Mouse (Mus musculus) myocyte (in vitro differentiated cells): ENCODE measurements around the gene Mrpl40. TPM values are rescaled to one million over a fixed set of nuclear protein-coding genes. Genes with fewer than 3 reads are reported as not detected.
"Not testable (repeated sequence)": the region's sequence is repeated elsewhere in the genome, so short reads cannot be mapped to it uniquely, and the experiment has no call there.

Source experiments
- H3K27me3 ChIP-seq: one replicate; pipeline ENCODE4 v1.6.1; 2011; ENCODE audit not compliant: control insufficient read depth, insufficient read depth, insufficient read length
- H3K36me3 ChIP-seq: one replicate; pipeline ENCODE4 v1.6.1; 2011; ENCODE audit not compliant: control insufficient read depth, insufficient read depth
- H3K4me2 ChIP-seq: one replicate; pipeline ENCODE4 v1.6.1; 2011; ENCODE audit warnings: low read depth, control low read depth
- H3K4me3 ChIP-seq: one replicate; pipeline ENCODE4 v1.5.1; 2011; ENCODE audit warnings: mild to moderate bottlenecking, control low read depth, moderate library complexity
- H3K79me2 ChIP-seq: one replicate; pipeline ENCODE4 v1.6.1; 2011; ENCODE audit not compliant: control insufficient read depth, insufficient read depth
- H3ac ChIP-seq: one replicate; pipeline ENCODE4 v1.6.1; 2011; ENCODE audit not compliant: control insufficient read depth, insufficient read length
- CEBPB ChIP-seq: IDR thresholded peaks from 2 replicates; pipeline ENCODE4 v1.6.1; 2011; ENCODE audit warnings: mild to moderate bottlenecking, moderate library complexity; ENCODE audit not compliant: poor library complexity, insufficient read depth, severe bottlenecking
- E2F4 ChIP-seq: IDR thresholded peaks from one replicate; pipeline ENCODE4 v1.6.1; 2011; ENCODE audit warnings: mild to moderate bottlenecking, control low read depth, moderate library complexity; ENCODE audit not compliant: insufficient read depth
- MAX ChIP-seq: IDR thresholded peaks from one replicate; pipeline ENCODE4 v1.6.1; 2011; ENCODE audit warnings: low read depth, mild to moderate bottlenecking, control low read depth
- MYOD1 ChIP-seq, 3 experiments: IDR thresholded peaks; one replicate each; pipeline ENCODE4 v1.6.1; 2011; ENCODE audit warnings: control low read depth in 2 of 3, low read depth in 2 of 3, mild to moderate bottlenecking in 2 of 3, moderate library complexity in 1 of 3; ENCODE audit not compliant: insufficient read length in 2 of 3, control insufficient read depth in 1 of 3
- MYOG ChIP-seq, 3 experiments: IDR thresholded peaks; one replicate each; pipeline ENCODE4 v1.6.1; 2011; ENCODE audit warnings: control low read depth in 2 of 3, low read depth in 2 of 3, mild to moderate bottlenecking in 2 of 3; ENCODE audit not compliant: insufficient read length in 2 of 3, control insufficient read depth in 1 of 3, insufficient read depth in 1 of 3
- POLR2A ChIP-seq: IDR thresholded peaks from one replicate; pipeline ENCODE4 v1.6.1; 2011; ENCODE audit warnings: low read depth, mild to moderate bottlenecking, control low read depth, moderate library complexity; ENCODE audit not compliant: insufficient read length
- POLR2AphosphoS2 ChIP-seq: IDR thresholded peaks from one replicate; pipeline ENCODE4 v1.6.1; 2011; ENCODE audit warnings: low read depth, control low read depth; ENCODE audit not compliant: insufficient read length
- REST ChIP-seq: IDR thresholded peaks from one replicate; pipeline ENCODE4 v1.6.1; 2011; ENCODE audit warnings: mild to moderate bottlenecking, control low read depth, moderate library complexity; ENCODE audit not compliant: insufficient read depth, insufficient read length
- SRF ChIP-seq: IDR thresholded peaks from one replicate; pipeline ENCODE4 v1.6.1; 2011; ENCODE audit warnings: low read depth; ENCODE audit not compliant: control insufficient read depth, insufficient read length
- TCF12 ChIP-seq: IDR thresholded peaks from one replicate; pipeline ENCODE4 v1.6.1; 2011; ENCODE audit warnings: mild to moderate bottlenecking, control low read depth; ENCODE audit not compliant: poor library complexity, insufficient read depth, severe bottlenecking
- TCF3 ChIP-seq: IDR thresholded peaks from one replicate; pipeline ENCODE4 v1.6.1; 2011; ENCODE audit warnings: low read depth, control low read depth; ENCODE audit not compliant: insufficient read length
- USF1 ChIP-seq: IDR thresholded peaks from one replicate; pipeline ENCODE4 v1.6.1; 2011; ENCODE audit warnings: low read depth, mild to moderate bottlenecking, control low read depth, moderate library complexity
- polyA plus RNA-seq: library from polyadenylated mRNA; unstranded; fragments of >200 nt; fragmentation: generic; extraction: Trizol; gene quantifications from one replicate; pipeline ENCODE4 v1.2.1, GENCODE M21; 2012; ENCODE audit warnings: missing spikeins

Mrpl40 gene
- polyA plus RNA-seq, 1 experiment, result 42.8 TPM

- TF ChIP-seq TCF3 (no peak), MYOD1 (IDR thresholded peaks at IDR 0.05; ENCODE audit: control insufficient read depth in 1 of 3, insufficient read length in 2 of 3, low read depth in 2 of 3) (no peak), MAX (no peak), E2F4 (no peak), MYOG (IDR thresholded peaks at IDR 0.05; ENCODE audit: control insufficient read depth in 1 of 3, insufficient read depth in 1 of 3, insufficient read length in 2 of 3, low read depth in 2 of 3) (no peak)
- H3K79me2 ChIP-seq, result peaks cover 35% of the 10 kb centered on the region
Measured at GRCm38 (mm10) chr16:18876091-18876441, 596 bp downstream of the Mrpl40 start.

DNA sequence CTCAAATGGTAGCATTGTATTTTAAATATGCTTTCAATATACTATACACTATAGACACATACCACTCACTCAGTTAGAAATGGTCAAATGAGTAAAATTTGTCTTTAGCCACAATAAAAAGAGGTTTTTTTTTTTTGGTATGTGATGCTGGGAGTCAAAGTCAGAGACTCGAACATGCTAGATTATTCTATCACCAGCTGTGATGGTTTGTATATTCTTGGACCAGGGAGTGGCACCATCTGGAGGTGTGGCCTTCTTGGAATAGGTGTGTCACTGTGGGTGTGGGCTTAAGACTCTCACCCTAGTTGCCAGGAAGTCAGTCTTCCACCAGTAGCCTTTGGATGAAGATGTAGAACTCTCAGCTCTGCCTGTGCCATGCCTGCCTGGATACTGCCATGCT, 6.2 kb downstream of the Mrpl40 start:
- not testable (repeated sequence) for H3K79me2 ChIP-seq, H3K27me3 ChIP-seq, H3K4me2 ChIP-seq, H3K4me3 ChIP-seq, H3ac ChIP-seq
- H3K36me3 ChIP-seq, result peaks cover 15% of the 10 kb centered on the region

More at GRCm38 (mm10) chr16:18876091-18876441, 596 bp downstream of the Mrpl40 start:
- H3K36me3 ChIP-seq, result peaks cover 14% of the 10 kb centered on the region
- peak overlapping the region; percentile 59 for H3ac ChIP-seq
- peak overlapping the region; percentile 88 for H3K4me3 ChIP-seq
- no peaks in the 10 kb centered on the region for H3K27me3 ChIP-seq
- peak overlapping the region; percentile 92 for H3K4me2 ChIP-seq

GRCm38 (mm10) chr16:18860186-18860585, 16.5 kb downstream of the Mrpl40 start:
- Histone ChIP-seq H3K27me3 (no peaks in the 10 kb centered on the region), H3K4me2 (no peak overlapping the region), H3K4me3 (no peak overlapping the region), H3K79me2 (no peaks in the 10 kb centered on the region), H3K36me3 (no peaks in the 10 kb centered on the region), H3ac (no peak overlapping the region)
- no peak for TF ChIP-seq TCF12
- no peak for TF ChIP-seq CEBPB
- TF ChIP-seq USF1, result no peak
- TF ChIP-seq POLR2A, result no peak
- no peak for TF ChIP-seq MAX
- TF ChIP-seq TCF3, result no peak
- TF ChIP-seq SRF, result no peak
- no peak for TF ChIP-seq E2F4
- no peak for TF ChIP-seq POLR2AphosphoS2
- no peak for TF ChIP-seq REST
- TF ChIP-seq MYOD1 (IDR thresholded peaks at IDR 0.05; ENCODE audit: control insufficient read depth in 1 of 3, insufficient read length in 2 of 3, low read depth in 2 of 3), result no peak

DNA sequence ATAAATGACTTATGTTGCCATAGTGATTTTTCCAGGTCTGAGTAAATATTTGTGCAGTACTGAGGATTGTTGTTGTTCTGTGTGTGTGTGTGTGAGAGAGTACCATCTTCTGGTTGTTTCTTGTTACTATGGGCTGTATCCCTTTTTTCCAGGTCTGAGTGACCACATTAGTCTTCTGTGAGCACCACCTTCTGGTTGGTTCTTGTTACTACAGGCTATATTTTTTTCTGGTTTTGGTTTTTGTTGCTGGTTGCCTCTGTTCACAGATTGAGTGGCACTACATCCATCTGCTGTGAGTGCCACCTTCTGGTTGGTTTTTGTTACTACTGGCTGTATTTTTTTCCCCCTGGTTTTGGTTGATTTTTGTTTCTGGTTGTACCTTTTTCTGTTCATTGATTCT, 18.1 kb downstream of the Mrpl40 start:
- no peaks in the 10 kb centered on the region for H3K27me3 ChIP-seq
- H3ac ChIP-seq, result no peak overlapping the region
- no peak overlapping the region for H3K4me2 ChIP-seq
- TF ChIP-seq POLR2AphosphoS2, result no peak
- no peak for TF ChIP-seq TCF3
- TF ChIP-seq TCF12, result no peak
- no peak for TF ChIP-seq SRF
- no peak for TF ChIP-seq POLR2A
- no peak for TF ChIP-seq MAX
- TF ChIP-seq MYOD1 (IDR thresholded peaks at IDR 0.05; ENCODE audit: control insufficient read depth in 1 of 3, insufficient read length in 2 of 3, low read depth in 2 of 3), result no peak
- H3K4me3 ChIP-seq, result no peak overlapping the region
- H3K79me2 ChIP-seq, result no peaks in the 10 kb centered on the region
- no peaks in the 10 kb centered on the region for H3K36me3 ChIP-seq

- not testable (repeated sequence) for H3K4me3 ChIP-seq, H3K79me2 ChIP-seq, H3ac ChIP-seq, H3K36me3 ChIP-seq, H3K27me3 ChIP-seq, H3K4me2 ChIP-seq
Measured at GRCm38 (mm10) chr16:18849521-18850190, 27.0 kb downstream of the Mrpl40 start.

DNA sequence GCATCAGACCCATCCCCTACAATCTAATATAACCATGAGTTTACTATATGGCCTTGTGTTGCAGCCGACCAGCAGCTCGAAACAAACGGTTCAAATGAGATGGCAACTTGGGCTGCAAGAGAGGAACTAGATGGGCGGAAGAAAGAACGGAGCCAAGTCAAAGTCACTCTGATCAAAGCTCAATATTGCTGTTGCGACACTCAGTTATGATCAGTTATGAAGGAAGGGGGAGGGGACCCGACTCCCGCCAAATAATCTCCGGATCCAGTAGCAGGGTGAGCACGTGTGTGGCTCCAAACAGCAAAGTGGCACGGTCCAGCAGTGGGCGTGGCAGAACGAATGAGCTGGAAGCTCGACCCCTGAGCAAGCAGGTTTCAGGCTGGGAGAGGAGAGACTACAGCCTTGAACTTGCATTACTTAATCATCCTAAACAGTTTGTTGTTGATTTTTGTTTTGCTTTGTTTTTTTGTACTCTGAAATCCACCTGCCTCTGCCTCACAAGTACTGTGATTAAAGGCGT, 30.3 kb downstream of the Mrpl40 start:
- TF ChIP-seq TCF3 (no peak), MAX (no peak), POLR2A (no peak), MYOD1 (IDR thresholded peaks at IDR 0.05; ENCODE audit: control insufficient read depth in 1 of 3, insufficient read length in 2 of 3, low read depth in 2 of 3) (no peak), SRF (no peak), POLR2AphosphoS2 (no peak), TCF12 (no peak), CEBPB (no peak), E2F4 (no peak), USF1 (no peak), MYOG (IDR thresholded peaks at IDR 0.05; ENCODE audit: control insufficient read depth in 1 of 3, insufficient read depth in 1 of 3, insufficient read length in 2 of 3, low read depth in 2 of 3) (no peak), REST (no peak)
- Histone ChIP-seq H3K4me2 (no peak overlapping the region), H3K27me3 (no peaks in the 10 kb centered on the region), H3K79me2 (no peaks in the 10 kb centered on the region), H3K4me3 (no peak overlapping the region), H3K36me3 (no peaks in the 10 kb centered on the region), H3ac (no peak overlapping the region)
